Mouse (Mus musculus): Measurements from ENCODE around the gene Rel. TPM values are rescaled to one million over a fixed set of nuclear protein-coding genes. Genes with fewer than 3 reads are reported as not detected.
"Not testable (repeated sequence)": the region's sequence is repeated elsewhere in the genome, so short reads cannot be mapped to it uniquely, and the experiment has no call there.

Gene Rel
- polyA plus RNA-seq, 1 experiment from 2014 or later = 1.9 TPM

DNA sequence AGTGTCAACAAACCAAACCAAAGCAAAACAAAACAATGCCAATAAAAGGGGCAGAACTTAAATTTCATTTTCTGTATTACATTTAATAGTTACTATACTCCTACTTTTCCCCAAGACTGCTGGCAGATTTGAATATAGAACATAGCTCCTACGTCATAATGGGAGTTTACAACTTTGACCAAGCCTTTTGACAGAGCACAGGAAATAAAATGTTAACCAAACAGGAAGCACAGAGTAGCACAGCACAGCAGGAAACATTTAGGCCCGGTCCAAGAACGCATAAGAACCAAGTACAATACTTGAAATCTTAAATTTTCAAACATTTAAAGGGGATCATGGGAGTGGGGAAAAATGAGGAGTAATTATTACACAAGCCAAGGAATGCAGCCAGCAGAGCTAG lies 11.3 kb upstream of the Rel start:
- 69% methylated on average over 3 of the region's 3 CpGs for whole genome bisulfite sequencing (ENCODE audit: insufficient replicate concordance)
- H3K4me1 ChIP-seq (ENCODE audit: control insufficient read depth, insufficient read depth, low read length) = no peaks in the 10 kb centered on the region
- H3K9ac ChIP-seq (ENCODE audit: low read depth, low read length) = no peak overlapping the region
- no peak for ATAC-seq (replicated peaks; ENCODE audit: insufficient number of reproducible peaks, low FRiP score, low TSS enrichment)
- H3K9me3 ChIP-seq (replicated peaks; ENCODE audit: control insufficient read depth, low read length) = no peaks in the 10 kb centered on the region
- no peaks in the 10 kb centered on the region for H3K27me3 ChIP-seq (ENCODE audit: control insufficient read depth, insufficient read depth, low read length)
- H3K4me2 ChIP-seq = no peak overlapping the region
- H3K27ac ChIP-seq (ENCODE audit: low read depth, low read length) = no peak overlapping the region
- no peaks in the 10 kb centered on the region for H3K36me3 ChIP-seq (ENCODE audit: control insufficient read depth, insufficient read depth, low read length)
- H3K4me3 ChIP-seq (ENCODE audit: low read depth, low read length) = no peak overlapping the region

DNA sequence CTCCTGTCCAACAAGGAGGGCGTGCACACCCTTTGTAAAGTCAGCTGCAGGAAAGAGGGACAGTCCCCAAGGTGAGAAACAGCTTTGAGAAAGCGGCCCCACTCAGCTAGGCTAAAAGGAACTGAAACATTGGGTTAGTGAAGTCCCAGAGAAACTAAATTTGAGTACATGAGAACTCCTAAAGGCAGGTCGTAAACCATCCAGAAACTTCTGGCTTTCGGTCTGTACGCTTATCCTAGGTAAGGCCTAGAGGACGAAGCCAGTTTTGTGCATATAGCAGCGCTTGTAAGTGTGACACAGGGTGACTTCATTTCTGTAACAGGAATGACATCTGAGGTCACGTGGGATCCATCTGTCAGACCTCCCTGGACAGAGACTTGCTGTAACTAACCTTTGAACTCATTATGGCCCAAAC lies 8.0 kb upstream of the Rel start:
- no peak for ATAC-seq (replicated peaks; ENCODE audit: insufficient number of reproducible peaks, low FRiP score, low TSS enrichment)
- 83% methylated on average over 8 of the region's 8 CpGs for WGBS (ENCODE audit: insufficient replicate concordance)

DNA sequence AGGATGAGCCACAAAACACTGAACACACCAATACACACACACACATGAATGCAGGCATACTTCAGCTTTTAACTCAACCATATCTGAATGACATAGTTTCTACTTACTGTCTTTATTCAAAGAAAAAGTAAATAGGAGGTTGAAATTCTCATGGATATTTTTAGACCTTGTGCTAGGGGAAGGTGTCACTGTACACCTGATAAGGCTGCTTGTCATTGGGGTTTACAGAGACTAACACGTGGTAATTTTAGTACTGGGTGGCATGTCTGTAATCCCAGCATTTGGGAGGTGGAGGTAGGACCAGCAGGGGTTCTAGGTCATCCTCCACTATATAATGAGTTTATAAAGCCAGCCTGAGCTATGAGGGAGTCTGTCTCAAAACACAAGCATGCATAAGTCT lies 1.7 kb upstream of the Rel start:
- Histone ChIP-seq H3K36me3 (ENCODE audit: control insufficient read depth, insufficient read depth, low read length) (no peaks in the 10 kb centered on the region), H3K4me2 (no peak overlapping the region), H3K9me3 (replicated peaks; ENCODE audit: control insufficient read depth, low read length) (0 out of 2 replicates have a peak, but pooled peaks cover 3% of the 10 kb centered on the region), H3K27me3 (ENCODE audit: control insufficient read depth, insufficient read depth, low read length) (no peaks in the 10 kb centered on the region), H3K4me3 (ENCODE audit: low read depth, low read length) (no peak overlapping the region), H3K9ac (ENCODE audit: low read depth, low read length) (no peak overlapping the region), H3K27ac (ENCODE audit: low read depth, low read length) (no peak overlapping the region), H3K4me1 (ENCODE audit: control insufficient read depth, insufficient read depth, low read length) (no peaks in the 10 kb centered on the region)
- WGBS (ENCODE audit: insufficient replicate concordance) = 11% methylated on average over 1 of the region's 1 CpGs
- ATAC-seq (replicated peaks; ENCODE audit: insufficient number of reproducible peaks, low FRiP score, low TSS enrichment) = no peak

More for the DNA sequence above, 8.0 kb upstream of the Rel start:
- H3K4me1 ChIP-seq (ENCODE audit: control insufficient read depth, insufficient read depth, low read length) = no peaks in the 10 kb centered on the region
- no peaks in the 10 kb centered on the region for H3K36me3 ChIP-seq (ENCODE audit: control insufficient read depth, insufficient read depth, low read length)
- H3K27ac ChIP-seq (ENCODE audit: low read depth, low read length) = no peak overlapping the region
- H3K4me3 ChIP-seq (ENCODE audit: low read depth, low read length) = no peak overlapping the region
- no peak overlapping the region for H3K4me2 ChIP-seq
- 0 out of 2 replicates have a peak, but pooled peaks cover under 1% of the 10 kb centered on the region for H3K9me3 ChIP-seq (replicated peaks; ENCODE audit: control insufficient read depth, low read length)
- H3K9ac ChIP-seq (ENCODE audit: low read depth, low read length) = no peak overlapping the region
- no peaks in the 10 kb centered on the region for H3K27me3 ChIP-seq (ENCODE audit: control insufficient read depth, insufficient read depth, low read length)

DNA sequence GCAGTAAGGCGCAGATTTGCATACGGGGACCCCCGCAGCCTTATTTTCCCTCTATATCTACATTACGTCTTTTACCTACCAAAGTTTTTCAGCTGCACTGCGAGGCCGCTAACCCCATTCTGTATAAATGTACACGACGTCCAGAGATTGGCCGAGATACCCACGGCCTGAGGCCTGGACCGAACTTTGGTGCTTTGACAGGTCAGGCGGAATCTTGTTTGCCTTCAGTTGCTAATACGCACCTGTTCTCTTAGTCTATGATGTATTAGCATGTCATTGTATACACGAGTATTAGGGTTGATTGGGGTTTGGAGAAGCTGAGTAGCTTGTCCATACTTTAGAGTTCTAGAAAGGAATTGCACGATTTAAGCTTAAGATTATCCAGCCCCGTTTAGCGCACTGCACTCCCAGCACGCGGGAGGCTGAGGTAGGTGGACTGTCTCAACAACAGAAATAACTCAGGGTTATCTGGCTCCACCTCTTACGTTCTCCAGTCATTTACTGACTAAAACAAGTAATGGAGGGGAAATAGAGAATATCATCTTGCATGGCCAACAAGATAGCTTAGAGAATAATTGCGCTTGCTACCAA lies 832 bp upstream of the Rel start:
- Histone ChIP-seq H3K4me2 (peak overlapping the region; percentile 71), H3K9ac (ENCODE audit: low read depth, low read length) (peak overlapping the region; percentile 77), H3K27me3 (ENCODE audit: control insufficient read depth, insufficient read depth, low read length) (no peaks in the 10 kb centered on the region), H3K4me1 (ENCODE audit: control insufficient read depth, insufficient read depth, low read length) (no peaks in the 10 kb centered on the region), H3K4me3 (ENCODE audit: low read depth, low read length) (peak overlapping the region; percentile 59), H3K36me3 (ENCODE audit: control insufficient read depth, insufficient read depth, low read length) (no peaks in the 10 kb centered on the region), H3K9me3 (replicated peaks; ENCODE audit: control insufficient read depth, low read length) (0 out of 2 replicates have a peak, but pooled peaks cover 3% of the 10 kb centered on the region), H3K27ac (ENCODE audit: low read depth, low read length) (peak overlapping the region; percentile 92)
- peak; percentile 23; the same call in 1 of the 2 replicates for ATAC-seq (replicated peaks; ENCODE audit: insufficient number of reproducible peaks, low FRiP score, low TSS enrichment)
- 7% methylated on average over 21 of the region's 21 CpGs for WGBS (ENCODE audit: insufficient replicate concordance)

DNA sequence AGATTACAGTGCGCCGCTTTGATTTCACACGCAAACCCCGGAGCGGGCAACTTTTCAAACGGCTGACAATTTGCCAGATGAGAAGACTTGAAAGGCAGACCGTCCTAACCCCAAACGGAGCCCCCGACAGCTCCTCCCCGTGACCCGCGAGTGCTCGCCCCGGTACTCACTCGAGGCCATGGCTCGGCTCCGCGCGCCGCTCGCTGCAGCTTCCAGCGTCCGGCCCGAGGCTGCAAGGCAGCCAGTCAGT lies 335 bp downstream of the Rel start:
- Histone ChIP-seq H3K36me3 (ENCODE audit: control insufficient read depth, insufficient read depth, low read length) (no peaks in the 10 kb centered on the region), H3K27ac (ENCODE audit: low read depth, low read length) (peak overlapping the region; percentile 92), H3K4me2 (peak overlapping the region; percentile 71), H3K9ac (ENCODE audit: low read depth, low read length) (peak overlapping the region; percentile 77), H3K9me3 (replicated peaks; ENCODE audit: control insufficient read depth, low read length) (0 out of 2 replicates have a peak, but pooled peaks cover 3% of the 10 kb centered on the region), H3K4me1 (ENCODE audit: control insufficient read depth, insufficient read depth, low read length) (no peaks in the 10 kb centered on the region), H3K4me3 (ENCODE audit: low read depth, low read length) (peak overlapping the region; percentile 59), H3K27me3 (ENCODE audit: control insufficient read depth, insufficient read depth, low read length) (no peaks in the 10 kb centered on the region)
- no peak for ATAC-seq (replicated peaks; ENCODE audit: insufficient number of reproducible peaks, low FRiP score, low TSS enrichment)
- 1% methylated on average over 24 of the region's 24 CpGs for WGBS (ENCODE audit: insufficient replicate concordance)

DNA sequence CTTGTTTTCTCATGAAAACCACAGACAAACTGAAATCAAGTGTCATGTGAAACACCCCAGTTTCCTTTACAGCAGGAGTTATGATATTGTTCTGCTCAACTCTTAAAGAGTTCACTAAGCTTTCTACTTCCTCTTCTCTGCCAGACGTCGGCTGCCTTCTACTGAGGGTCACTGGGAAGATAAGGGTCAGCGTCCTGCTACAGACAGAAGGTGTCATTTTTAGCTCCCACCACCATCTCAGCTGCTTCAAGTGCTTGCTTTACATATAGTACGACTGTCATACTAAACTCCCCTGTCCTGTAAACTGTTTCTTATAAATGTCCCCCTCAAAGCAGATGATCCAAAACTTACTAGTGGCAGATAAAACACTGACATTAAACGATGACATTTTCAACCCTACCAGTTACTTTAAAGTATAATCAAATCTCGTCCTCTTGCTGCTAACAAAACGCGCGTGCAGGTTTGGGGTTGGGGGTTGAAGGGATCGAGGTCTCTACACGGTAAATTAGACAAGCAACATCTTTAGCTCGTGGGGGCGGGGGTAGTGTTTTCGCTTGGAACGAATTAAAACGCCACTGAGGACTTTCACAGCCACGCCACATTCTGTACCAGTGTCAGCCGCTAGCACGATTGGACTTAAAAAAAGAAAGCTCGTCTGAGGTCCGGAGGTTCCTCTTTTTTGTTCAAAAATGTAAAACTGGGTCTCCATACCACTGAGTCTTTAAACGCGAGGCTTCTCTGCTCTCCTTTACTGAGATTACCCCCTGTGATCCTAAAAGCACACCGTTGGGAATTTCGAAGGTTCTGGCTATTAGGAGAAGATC lies 872 bp downstream of the Rel start:
- peak overlapping the region; percentile 77 for H3K9ac ChIP-seq (ENCODE audit: low read depth, low read length)
- H3K27ac ChIP-seq (ENCODE audit: low read depth, low read length) = peak overlapping the region; percentile 92
- no peaks in the 10 kb centered on the region for H3K27me3 ChIP-seq (ENCODE audit: control insufficient read depth, insufficient read depth, low read length)
- H3K4me3 ChIP-seq (ENCODE audit: low read depth, low read length) = peak overlapping the region; percentile 59
- no peak for ATAC-seq (replicated peaks; ENCODE audit: insufficient number of reproducible peaks, low FRiP score, low TSS enrichment)
- WGBS (ENCODE audit: insufficient replicate concordance) = under 1% methylated on average over 25 of the region's 25 CpGs
- 0 out of 2 replicates have a peak, but pooled peaks cover 3% of the 10 kb centered on the region for H3K9me3 ChIP-seq (replicated peaks; ENCODE audit: control insufficient read depth, low read length)
- H3K4me1 ChIP-seq (ENCODE audit: control insufficient read depth, insufficient read depth, low read length) = no peaks in the 10 kb centered on the region
- peak overlapping the region; percentile 71 for H3K4me2 ChIP-seq
- no peaks in the 10 kb centered on the region for H3K36me3 ChIP-seq (ENCODE audit: control insufficient read depth, insufficient read depth, low read length)

DNA sequence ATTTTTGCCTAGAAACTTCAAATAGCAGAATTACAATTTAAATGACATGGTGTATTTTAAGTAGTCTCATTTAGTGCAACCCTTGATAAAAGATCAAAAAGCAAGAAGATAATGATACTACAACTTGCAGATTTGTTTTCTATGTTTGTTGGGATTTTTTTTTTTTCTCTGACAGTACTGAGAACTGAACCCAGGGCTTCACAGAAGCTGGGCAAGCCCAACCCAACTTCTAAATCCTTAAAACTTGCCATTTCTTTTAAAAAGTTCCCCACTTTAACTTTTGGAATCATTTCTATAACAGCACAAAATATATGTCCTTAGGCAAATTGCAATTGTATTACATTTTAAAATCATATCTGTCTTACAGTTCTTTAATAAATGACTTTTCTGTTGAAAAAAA lies 1.7 kb downstream of the Rel start:
- no peaks in the 10 kb centered on the region for H3K36me3 ChIP-seq (ENCODE audit: control insufficient read depth, insufficient read depth, low read length)
- no peak overlapping the region for H3K4me2 ChIP-seq
- H3K4me1 ChIP-seq (ENCODE audit: control insufficient read depth, insufficient read depth, low read length) = no peaks in the 10 kb centered on the region
- H3K9ac ChIP-seq (ENCODE audit: low read depth, low read length) = no peak overlapping the region
- no peak overlapping the region for H3K27ac ChIP-seq (ENCODE audit: low read depth, low read length)
- no peak for ATAC-seq (replicated peaks; ENCODE audit: insufficient number of reproducible peaks, low FRiP score, low TSS enrichment)
- H3K27me3 ChIP-seq (ENCODE audit: control insufficient read depth, insufficient read depth, low read length) = no peaks in the 10 kb centered on the region
- no peak overlapping the region for H3K4me3 ChIP-seq (ENCODE audit: low read depth, low read length)
- H3K9me3 ChIP-seq (replicated peaks; ENCODE audit: control insufficient read depth, low read length) = 0 out of 2 replicates have a peak, but pooled peaks cover 3% of the 10 kb centered on the region

DNA sequence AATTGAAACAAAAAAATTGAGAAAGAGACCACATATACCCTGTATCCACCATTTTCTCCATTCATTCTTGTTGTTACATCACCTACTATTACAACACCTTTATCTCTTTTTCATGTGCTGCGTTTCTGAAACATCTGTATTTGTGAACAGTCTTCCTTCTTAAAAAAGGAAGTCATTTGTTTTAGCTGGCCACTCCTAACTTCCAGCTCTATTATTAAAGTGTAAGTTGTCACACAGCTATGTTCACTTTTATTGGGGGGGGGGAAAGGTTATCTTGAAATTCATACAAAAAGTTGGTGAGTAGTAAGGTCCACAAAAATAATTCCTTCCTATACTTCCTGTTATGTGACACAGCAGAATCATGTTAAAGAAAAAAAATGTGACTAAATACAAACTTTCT lies 2.8 kb downstream of the Rel start:
- no peaks in the 10 kb centered on the region for H3K4me1 ChIP-seq (ENCODE audit: control insufficient read depth, insufficient read depth, low read length)
- no peak overlapping the region for H3K27ac ChIP-seq (ENCODE audit: low read depth, low read length)
- no peak overlapping the region for H3K4me3 ChIP-seq (ENCODE audit: low read depth, low read length)
- H3K27me3 ChIP-seq (ENCODE audit: control insufficient read depth, insufficient read depth, low read length) = no peaks in the 10 kb centered on the region
- WGBS (ENCODE audit: insufficient replicate concordance) = 62% methylated on average over 1 of the region's 1 CpGs
- no peaks in the 10 kb centered on the region for H3K36me3 ChIP-seq (ENCODE audit: control insufficient read depth, insufficient read depth, low read length)
- no peak overlapping the region for H3K9ac ChIP-seq (ENCODE audit: low read depth, low read length)
- no peak overlapping the region for H3K4me2 ChIP-seq
- H3K9me3 ChIP-seq (replicated peaks; ENCODE audit: control insufficient read depth, low read length) = no peaks in the 10 kb centered on the region
- no peak for ATAC-seq (replicated peaks; ENCODE audit: insufficient number of reproducible peaks, low FRiP score, low TSS enrichment)

DNA sequence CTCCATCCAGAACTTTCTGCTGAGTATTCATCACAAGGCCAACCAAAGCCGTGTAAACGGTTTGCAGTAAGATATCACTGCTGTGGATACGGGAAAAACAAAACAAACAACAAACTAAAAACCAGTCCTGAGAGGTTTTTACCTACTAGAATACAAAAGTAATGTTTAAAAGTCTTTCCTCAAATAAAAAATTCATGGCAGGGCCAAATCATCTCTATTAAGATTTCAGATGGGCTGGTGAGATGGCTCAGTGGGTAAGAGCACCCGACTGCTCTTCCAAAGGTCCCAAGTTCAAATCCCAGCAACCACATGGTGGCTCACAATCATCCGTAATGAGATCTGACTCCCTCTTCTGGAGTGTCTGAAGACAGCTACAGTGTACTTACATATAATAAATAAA lies 3.4 kb downstream of the Rel start:
- H3K36me3 ChIP-seq (ENCODE audit: control insufficient read depth, insufficient read depth, low read length); H3K4me1 ChIP-seq (ENCODE audit: control insufficient read depth, insufficient read depth, low read length); H3K4me3 ChIP-seq (ENCODE audit: low read depth, low read length); H3K27me3 ChIP-seq (ENCODE audit: control insufficient read depth, insufficient read depth, low read length); ATAC-seq (replicated peaks; ENCODE audit: insufficient number of reproducible peaks, low FRiP score, low TSS enrichment); H3K9ac ChIP-seq (ENCODE audit: low read depth, low read length); H3K27ac ChIP-seq (ENCODE audit: low read depth, low read length); H3K4me2 ChIP-seq; H3K9me3 ChIP-seq (replicated peaks; ENCODE audit: control insufficient read depth, low read length): not testable (repeated sequence)
- 83% methylated on average over 4 of the region's 5 CpGs for WGBS (ENCODE audit: insufficient replicate concordance)

Data from heart, embryonic 11.5 days (tissue).